Mouse (Mus musculus): ENCODE results near the gene Abcc8. TPM values are rescaled to one million over a fixed set of nuclear protein-coding genes. Genes with fewer than 3 reads are reported as not detected.
A peak's percentile ranks its signal among the peaks of the same experiment; 100 is the strongest.

The Abcc8 gene
- polyA plus RNA-seq, 1 experiment from 2014 or later: 11.4 TPM

GRCm38 (mm10) chr7:46103075-46103591, 76.7 kb downstream of the Abcc8 start:
- Histone ChIP-seq H3K9me3 (no peaks in the 10 kb centered on the region), H3K4me1 (replicated peaks) (peaks cover 35% of the 10 kb centered on the region), H3K27me3 (no peaks in the 10 kb centered on the region), H3K36me3 (no peaks in the 10 kb centered on the region), H3K4me2 (no peak overlapping the region), H3K9ac (no peak overlapping the region), H3K27ac (replicated peaks) (peak overlapping the region; percentile 40), H3K4me3 (no peak overlapping the region)
- ATAC-seq (ENCODE audit: low FRiP score, low read depth): peak; percentile 24; the same call in 1 of the 2 replicates
- 49% methylated on average over 8 of the region's 8 CpGs for WGBS

- Histone ChIP-seq H3K9ac (peak within 1 kb of the TSS; percentile 81), H3K36me3 (no peaks in the 10 kb centered on the region), H3K4me1 (replicated peaks) (peaks cover 54% of the 10 kb centered on the region), H3K4me3 (peak within 1 kb of the TSS; percentile 69), H3K27ac (replicated peaks) (0 out of 2 replicates have a peak within 1 kb of the TSS, but pooled peaks have one; percentile 36), H3K9me3 (no peaks in the 10 kb centered on the region), H3K4me2 (peak within 1 kb of the TSS; percentile 76), H3K27me3 (peaks cover 2% of the 10 kb centered on the region; the same call in 1 of the 2 replicates)
- ATAC-seq (ENCODE audit: low FRiP score, low read depth): peak; percentile 82
- WGBS: 1% methylated on average over 32 of the region's 34 CpGs
Measured at GRCm38 (mm10) chr7:46100563-46100962, 79.3 kb downstream of the Abcc8 start, which contains the start of gene Kcnj11. Gene Kcnj11 (minus strand): TSS chr7:46100764.

- Histone ChIP-seq H3K9ac (peak overlapping the region; percentile 81), H3K4me2 (peak overlapping the region; percentile 76), H3K27me3 (peaks cover 10% of the 10 kb centered on the region), H3K4me1 (replicated peaks) (peaks cover 49% of the 10 kb centered on the region), H3K9me3 (no peaks in the 10 kb centered on the region), H3K27ac (replicated peaks) (no peak overlapping the region), H3K36me3 (no peaks in the 10 kb centered on the region), H3K4me3 (peak overlapping the region; percentile 69)
- WGBS: 86% methylated on average over 13 of the region's 13 CpGs
- no peak for ATAC-seq (ENCODE audit: low FRiP score, low read depth)
Measured at GRCm38 (mm10) chr7:46099682-46100081, 80.2 kb downstream of the Abcc8 start.

GRCm38 (mm10) chr7:46098919-46099286, 80.9 kb downstream of the Abcc8 start:
- H3K36me3 ChIP-seq: no peaks in the 10 kb centered on the region
- WGBS: 95% methylated on average over 19 of the region's 19 CpGs
- peaks cover 11% of the 10 kb centered on the region for H3K27me3 ChIP-seq
- no peak for ATAC-seq (ENCODE audit: low FRiP score, low read depth)
- H3K4me2 ChIP-seq: peak overlapping the region; percentile 17; the same call in 1 of the 2 replicates
- no peak overlapping the region for H3K9ac ChIP-seq
- H3K27ac ChIP-seq (replicated peaks): no peak overlapping the region
- H3K4me3 ChIP-seq: no peak overlapping the region
- H3K4me1 ChIP-seq (replicated peaks): peaks cover 41% of the 10 kb centered on the region
- no peaks in the 10 kb centered on the region for H3K9me3 ChIP-seq

- WGBS: 84% methylated on average over 19 of the region's 19 CpGs
- Histone ChIP-seq H3K9ac (no peak overlapping the region), H3K36me3 (no peaks in the 10 kb centered on the region), H3K27ac (replicated peaks) (no peak overlapping the region), H3K9me3 (no peaks in the 10 kb centered on the region), H3K4me1 (replicated peaks) (peaks cover 36% of the 10 kb centered on the region), H3K4me2 (peak overlapping the region; percentile 17; the same call in 1 of the 2 replicates), H3K4me3 (no peak overlapping the region), H3K27me3 (peaks cover 11% of the 10 kb centered on the region)
- no peak for ATAC-seq (ENCODE audit: low FRiP score, low read depth)
Measured at GRCm38 (mm10) chr7:46098221-46098918, 81.5 kb downstream of the Abcc8 start.

- Histone ChIP-seq H3K4me3 (no peak overlapping the region), H3K36me3 (no peaks in the 10 kb centered on the region), H3K27me3 (peaks cover 11% of the 10 kb centered on the region), H3K4me2 (0 out of 2 replicates have a peak overlapping the region, but pooled peaks have one; percentile 11), H3K4me1 (replicated peaks) (peaks cover 32% of the 10 kb centered on the region), H3K9me3 (no peaks in the 10 kb centered on the region), H3K27ac (replicated peaks) (no peak overlapping the region), H3K9ac (no peak overlapping the region)
- 57% methylated on average over 4 of the region's 4 CpGs for WGBS
- no peak for ATAC-seq (ENCODE audit: low FRiP score, low read depth)
Measured at GRCm38 (mm10) chr7:46097319-46097783, 82.5 kb downstream of the Abcc8 start.

GRCm38 (mm10) chr7:46096136-46096535, 83.7 kb downstream of the Abcc8 start:
- Histone ChIP-seq H3K4me1 (replicated peaks) (peaks cover 32% of the 10 kb centered on the region), H3K4me3 (no peak overlapping the region), H3K9ac (no peak overlapping the region), H3K4me2 (no peak overlapping the region), H3K27ac (replicated peaks) (no peak overlapping the region), H3K36me3 (no peaks in the 10 kb centered on the region), H3K27me3 (peaks cover 11% of the 10 kb centered on the region), H3K9me3 (no peaks in the 10 kb centered on the region)
- peak; percentile 37; the same call in 1 of the 2 replicates for ATAC-seq (ENCODE audit: low FRiP score, low read depth)
- WGBS: 3% methylated on average over 4 of the region's 4 CpGs

GRCm38 (mm10) chr7:46092803-46093202, 87.0 kb downstream of the Abcc8 start:
- Histone ChIP-seq H3K4me1 (replicated peaks) (peaks cover 18% of the 10 kb centered on the region), H3K9me3 (no peaks in the 10 kb centered on the region), H3K9ac (no peak overlapping the region), H3K36me3 (no peaks in the 10 kb centered on the region), H3K4me3 (no peak overlapping the region), H3K27ac (replicated peaks) (no peak overlapping the region), H3K27me3 (peaks cover 11% of the 10 kb centered on the region), H3K4me2 (no peak overlapping the region)
- no peak for ATAC-seq (ENCODE audit: low FRiP score, low read depth)
- WGBS: 24% methylated on average over 8 of the region's 8 CpGs

- H3K36me3 ChIP-seq: peaks cover 9% of the 10 kb centered on the region
- H3K9me3 ChIP-seq: no peaks in the 10 kb centered on the region
- H3K4me1 ChIP-seq (replicated peaks): peaks cover 2% of the 10 kb centered on the region; the same call in 1 of the 2 replicates
- no peak overlapping the region for H3K4me3 ChIP-seq
- 92% methylated on average over 6 of the region's 6 CpGs for WGBS
- H3K9ac ChIP-seq: no peak overlapping the region
- H3K27ac ChIP-seq (replicated peaks): no peak overlapping the region
- H3K27me3 ChIP-seq: no peaks in the 10 kb centered on the region
- no peak overlapping the region for H3K4me2 ChIP-seq
- ATAC-seq (ENCODE audit: low FRiP score, low read depth): no peak
Measured at GRCm38 (mm10) chr7:46088241-46088640, 91.6 kb downstream of the Abcc8 start.

- Histone ChIP-seq H3K9me3 (no peaks in the 10 kb centered on the region), H3K4me1 (replicated peaks) (no peaks in the 10 kb centered on the region), H3K4me2 (no peak overlapping the region), H3K9ac (no peak overlapping the region), H3K36me3 (peaks cover 23% of the 10 kb centered on the region), H3K4me3 (no peak overlapping the region), H3K27me3 (no peaks in the 10 kb centered on the region), H3K27ac (replicated peaks) (no peak overlapping the region)
- no peak for ATAC-seq (ENCODE audit: low FRiP score, low read depth)
- 91% methylated on average over 6 of the region's 6 CpGs for WGBS
Measured at GRCm38 (mm10) chr7:46086378-46086777, 93.5 kb downstream of the Abcc8 start.

- WGBS: 65% methylated on average over 16 of the region's 16 CpGs
- Histone ChIP-seq H3K27me3 (no peaks in the 10 kb centered on the region), H3K27ac (replicated peaks) (no peak overlapping the region)
Measured at GRCm38 (mm10) chr7:46084839-46085513, 94.9 kb downstream of the Abcc8 start.

GRCm38 (mm10) chr7:46084024-46084423, 95.8 kb downstream of the Abcc8 start:
- Histone ChIP-seq H3K9me3 (no peaks in the 10 kb centered on the region), H3K4me1 (replicated peaks) (no peaks in the 10 kb centered on the region), H3K36me3 (peaks cover 44% of the 10 kb centered on the region), H3K4me3 (no peak overlapping the region), H3K27ac (replicated peaks) (no peak overlapping the region), H3K9ac (no peak overlapping the region), H3K27me3 (no peaks in the 10 kb centered on the region), H3K4me2 (no peak overlapping the region)
- 92% methylated on average over 10 of the region's 10 CpGs for WGBS
- no peak for ATAC-seq (ENCODE audit: low FRiP score, low read depth)

More at GRCm38 (mm10) chr7:46084839-46085513, 94.9 kb downstream of the Abcc8 start:
- ATAC-seq (ENCODE audit: low FRiP score, low read depth): peak; percentile 53; the same call in 1 of the 2 replicates
- Histone ChIP-seq H3K9me3 (no peaks in the 10 kb centered on the region), H3K4me1 (replicated peaks) (no peaks in the 10 kb centered on the region), H3K4me3 (no peak overlapping the region), H3K9ac (no peak overlapping the region), H3K36me3 (peaks cover 35% of the 10 kb centered on the region), H3K4me2 (no peak overlapping the region)
